Mouse (Mus musculus) cerebellum, postnatal 14 days (tissue): ENCODE data around the gene Fam221a.
"Not testable (repeated sequence)": the region's sequence is repeated elsewhere in the genome, so short reads cannot be mapped to it uniquely, and the experiment has no call there.

Experiments
- DNase-seq, 2 experiments: peaks; one replicate each; pipeline ENCODE4 v3.0.0; 2021; ENCODE audit warnings: mixed read lengths in 2 of 2

The Fam221a gene

GRCm38 (mm10) chr6:49394276-49394675 lies 26.7 kb downstream of the Fam221a start:
- no peak for DNase-seq

DNA sequence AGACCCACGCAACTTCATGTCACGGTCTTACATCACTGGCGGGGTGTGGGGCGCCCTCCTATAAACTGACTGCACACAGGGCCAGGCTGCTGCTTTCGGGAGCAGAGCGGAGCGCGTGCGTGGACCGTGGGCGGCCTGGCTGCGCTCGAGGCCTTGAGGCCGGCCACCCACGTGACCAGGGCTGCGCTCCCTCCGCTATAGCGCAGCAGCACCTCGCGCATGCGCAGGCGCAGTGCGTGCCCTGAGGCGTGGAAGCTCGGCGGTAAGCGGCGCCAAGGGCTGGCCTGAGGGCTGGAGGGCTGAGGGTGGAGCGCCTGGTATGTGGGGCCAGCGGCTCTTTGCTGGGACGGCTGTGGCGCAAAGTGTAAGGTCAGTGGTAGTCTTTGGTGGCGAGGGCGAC lies 27.8 kb downstream of the Fam221a start, which contains the start of gene Stk31:
TSS of gene Stk31 (plus strand) at position 289 of the 400 bp plus-strand sequence.
- DNase-seq = peak; percentile 29 to 35

DNA sequence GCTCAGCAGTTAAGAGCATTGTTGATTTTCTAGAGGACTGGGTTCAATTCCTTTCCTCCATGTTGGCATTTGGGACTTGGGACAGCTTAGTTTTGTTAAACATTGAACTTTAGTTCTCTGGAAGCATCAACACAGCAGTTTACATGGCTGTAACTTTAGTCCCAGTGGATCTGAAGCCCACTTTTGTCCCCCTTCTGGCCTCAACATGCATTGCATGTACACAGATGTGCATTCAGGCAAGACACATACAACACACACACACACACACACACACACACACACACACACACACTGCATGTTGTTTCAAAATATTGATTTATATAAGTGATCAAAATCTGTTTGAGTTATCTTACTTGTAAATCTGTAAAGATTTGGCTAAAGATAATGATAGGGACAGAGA lies 29.9 kb downstream of the Fam221a start:
- DNase-seq = peak in 1 of 2 experiments; percentile 32

DNA sequence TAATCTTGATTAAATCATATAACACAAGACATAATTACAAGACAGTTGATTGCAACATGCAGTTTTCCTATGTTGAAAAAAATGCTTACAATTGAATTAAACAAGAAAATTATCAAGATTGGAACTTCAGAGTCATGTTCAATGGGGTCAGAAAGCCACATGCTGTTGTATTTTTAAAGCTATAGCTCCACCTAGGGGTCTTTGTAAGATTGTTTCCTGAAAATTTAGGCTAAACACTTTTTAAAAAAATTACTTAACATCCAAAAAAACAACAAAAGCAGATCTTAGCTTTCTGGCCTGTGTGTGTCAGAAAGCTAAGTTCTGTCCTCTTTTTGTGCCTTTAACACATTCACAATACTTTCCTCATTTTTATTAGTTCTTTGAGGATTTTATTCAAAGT lies 30.8 kb downstream of the Fam221a start:
- peak in 1 of 2 experiments; percentile 21 for DNase-seq

GRCm38 (mm10) chr6:49410830-49411229 lies 43.3 kb downstream of the Fam221a start:
- no peak for DNase-seq

DNA sequence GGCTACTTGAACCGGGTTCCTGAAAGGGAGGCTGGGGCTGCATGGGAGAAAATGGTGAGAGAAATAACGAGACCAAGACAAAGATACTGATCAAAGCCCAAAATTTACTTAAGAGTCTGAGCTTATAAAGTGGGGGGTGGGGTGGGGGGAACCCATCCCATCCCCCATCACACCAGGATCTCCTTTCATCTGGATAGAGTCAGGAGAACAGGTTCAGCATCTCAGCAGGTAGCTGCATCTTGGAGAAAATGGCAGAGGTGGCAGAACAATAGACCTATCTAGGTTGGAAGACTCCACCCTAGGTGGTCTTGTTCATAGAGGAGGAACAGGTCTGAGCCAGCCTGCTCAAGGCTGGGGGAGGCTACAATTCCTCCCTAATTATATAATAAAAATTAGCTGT lies 45.4 kb downstream of the Fam221a start:
- not testable (repeated sequence) for DNase-seq

DNA sequence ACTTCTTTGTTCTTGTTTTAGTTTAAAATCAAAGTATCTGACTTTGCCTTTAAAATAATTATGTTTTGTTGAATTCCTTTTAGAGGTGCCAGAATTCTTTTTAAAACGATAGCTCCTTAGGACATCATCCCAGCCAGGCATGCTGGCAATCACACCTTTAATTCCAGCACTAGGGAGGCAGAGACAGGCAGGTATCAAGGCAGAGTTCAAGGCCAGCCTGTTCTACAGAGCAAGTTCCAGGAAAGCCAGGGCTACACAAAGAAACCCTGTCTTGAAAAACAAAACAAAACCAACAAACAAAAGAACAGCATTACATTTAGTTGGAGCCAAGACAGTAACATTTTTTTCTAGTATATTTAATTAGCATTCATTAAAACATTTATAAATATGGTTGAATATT lies 48.4 kb downstream of the Fam221a start:
- no peak for DNase-seq

- peak; percentile 32 to 35 for DNase-seq
Measured at GRCm38 (mm10) chr6:49437306-49437705, 69.8 kb downstream of the Fam221a start.
